Mouse (Mus musculus) heart, embryonic 15.5 days (tissue): ENCODE data around the gene Scly. TPM values are rescaled to one million over a fixed set of nuclear protein-coding genes. Genes with fewer than 3 reads are reported as not detected.

Experiments
- ATAC-seq: fragments of 200-750 bp; cut with Nextera tagmentation; replicated peaks from 2 replicates; pipeline ENCODE4 v1.8.0; 2017; ENCODE audit warnings: low read depth, moderate TSS enrichment; ENCODE audit not compliant: insufficient number of reproducible peaks, insufficient read depth, low FRiP score
- H3K27ac ChIP-seq: fragments of 300-500 bp; sonication (generic); 2 replicates; pipeline ENCODE4 v1.5.1; 2015; ENCODE audit warnings: mild to moderate bottlenecking, inconsistent platforms
- H3K27me3 ChIP-seq: fragments of 300-500 bp; sonication (generic); 2 replicates; pipeline ENCODE4 v1.6.1; 2015; ENCODE audit warnings: inconsistent platforms
- H3K36me3 ChIP-seq: fragments of 300-500 bp; sonication (generic); 2 replicates; pipeline ENCODE4 v1.6.1; 2015; ENCODE audit warnings: mild to moderate bottlenecking, inconsistent platforms
- H3K4me1 ChIP-seq: fragments of 300-500 bp; sonication (generic); replicated peaks from 2 replicates; pipeline ENCODE4 v1.6.1; 2015; ENCODE audit warnings: inconsistent platforms
- H3K4me2 ChIP-seq: fragments of 300-500 bp; sonication (generic); 2 replicates; pipeline ENCODE4 v1.6.1; 2015; ENCODE audit warnings: inconsistent platforms, mild to moderate bottlenecking, moderate library complexity
- H3K4me3 ChIP-seq: fragments of 300-500 bp; sonication (generic); 2 replicates; pipeline ENCODE4 v1.5.1; 2015; ENCODE audit warnings: mild to moderate bottlenecking, inconsistent platforms
- H3K9ac ChIP-seq: fragments of 300-500 bp; sonication (generic); 2 replicates; pipeline ENCODE4 v1.6.1; 2015; ENCODE audit warnings: mild to moderate bottlenecking, inconsistent platforms
- H3K9me3 ChIP-seq: fragments of 300-500 bp; sonication (generic); replicated peaks from 2 replicates; pipeline ENCODE4 v1.6.1; 2016; ENCODE audit warnings: inconsistent platforms
- whole genome bisulfite sequencing: fragments of 180-500 bp; shearing (Covaris S2); methylation state at CpG from one replicate; pipeline ENCODE4 v1.1.7; 2015; ENCODE audit warnings: mixed read lengths; 5-methylcytosine and 5-hydroxymethylcytosine counted together
- polyA plus RNA-seq: library from polyadenylated mRNA; unstranded; fragments of >200 nt; fragmentation: Nextera tagmentation; extraction: Ambion mirVana; gene quantifications from 2 replicates; pipeline ENCODE4 v1.2.1, GENCODE M21; 2015

Gene Scly
- polyA plus RNA-seq, 1 experiment from 2014 or later = 11.5 TPM

DNA sequence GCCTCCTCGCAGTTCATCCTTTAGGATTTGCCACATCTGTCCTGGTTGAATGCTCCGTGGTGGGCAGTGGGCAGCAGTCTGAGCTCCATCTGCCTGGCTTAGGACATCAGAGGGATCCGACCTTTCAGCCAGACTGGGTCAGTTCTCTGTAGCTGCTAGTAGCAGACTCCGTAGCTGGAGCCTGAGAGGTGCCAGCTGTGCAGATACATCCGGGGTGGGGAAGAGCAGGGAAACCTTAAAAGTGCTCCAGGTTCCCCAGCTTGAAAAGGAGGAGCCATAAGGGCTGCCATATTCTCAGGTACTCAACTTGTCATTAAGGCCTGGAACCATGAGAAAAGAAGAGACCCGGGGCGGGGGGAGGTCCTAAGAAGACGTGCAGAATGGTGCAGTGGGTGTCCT is 67.7 kb downstream of the Scly start:
- Histone ChIP-seq H3K4me2 (peak overlapping the region; percentile 97), H3K36me3 (peaks cover 21% of the 10 kb centered on the region), H3K4me1 (peaks cover 14% of the 10 kb centered on the region), H3K27me3 (no peaks in the 10 kb centered on the region), H3K4me3 (peak overlapping the region; percentile 54), H3K9ac (peak overlapping the region; percentile 61; the same call in 1 of the 2 replicates), H3K9me3 (peaks cover 4% of the 10 kb centered on the region; the same call in 1 of the 2 replicates), H3K27ac (no peak overlapping the region)
- WGBS = 26% methylated on average over 8 of the region's 8 CpGs
- ATAC-seq = no peak

DNA sequence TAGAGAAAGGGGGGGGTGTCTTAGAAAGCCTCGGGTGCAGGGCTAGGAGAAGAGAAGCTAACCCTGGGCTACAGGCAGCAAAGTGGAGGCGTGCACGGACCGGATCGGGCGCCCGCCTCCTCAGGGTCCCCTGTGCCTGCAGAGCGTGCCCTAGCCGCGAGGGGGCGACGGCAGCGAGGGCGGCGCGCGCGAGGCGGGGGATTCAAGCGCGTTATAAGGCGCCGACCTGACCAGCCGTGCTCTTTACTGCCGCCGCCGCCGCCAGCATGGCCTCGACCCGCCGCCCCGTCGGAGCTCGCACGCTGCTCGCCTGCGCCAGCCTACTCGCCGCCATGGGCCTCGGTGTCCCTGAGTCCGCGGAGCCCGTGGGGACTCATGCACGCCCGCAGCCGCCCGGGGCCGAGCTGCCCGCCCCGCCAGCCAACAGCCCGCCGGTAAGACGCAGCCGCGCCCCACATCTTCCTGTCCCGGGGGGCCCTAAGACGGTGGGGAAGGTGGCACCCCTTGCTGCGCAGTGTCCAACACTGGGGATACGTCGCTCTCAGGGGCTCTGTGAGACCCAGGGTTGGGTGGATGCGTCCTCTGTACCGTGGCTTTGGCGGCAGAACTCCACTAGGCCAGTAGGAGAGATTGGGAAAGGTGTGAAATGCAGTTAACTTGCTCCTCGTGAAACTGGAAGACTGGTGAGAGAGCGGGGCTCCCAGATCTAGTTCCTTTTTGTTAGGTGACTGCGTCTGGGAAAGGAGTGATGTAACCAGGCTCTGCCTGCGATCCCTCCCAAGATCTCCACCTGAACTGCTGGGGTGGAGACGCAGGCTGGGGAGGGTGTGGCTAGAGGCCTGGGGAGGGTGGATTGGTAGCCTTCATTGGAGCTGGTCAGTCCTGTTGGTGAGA is 68.3 kb downstream of the Scly start, which contains the start of gene Erfe:
Gene Erfe, plus strand, starts transcription at position 216 of the 894 bp plus-strand sequence.
- H3K4me2 ChIP-seq = peak within 1 kb of the TSS; percentile 97
- ATAC-seq = peak; percentile 24; the same call in 1 of the 2 replicates
- peaks cover 19% of the 10 kb centered on the region for H3K36me3 ChIP-seq
- H3K4me3 ChIP-seq = peak within 1 kb of the TSS; percentile 54
- H3K9me3 ChIP-seq = peaks cover 4% of the 10 kb centered on the region; the same call in 1 of the 2 replicates
- peak within 1 kb of the TSS; percentile 61 for H3K9ac ChIP-seq
- 2% methylated on average over 68 of the region's 68 CpGs for WGBS
- peaks cover 14% of the 10 kb centered on the region for H3K4me1 ChIP-seq
- H3K27me3 ChIP-seq = no peaks in the 10 kb centered on the region
- H3K27ac ChIP-seq = no peak within 1 kb of the TSS

DNA sequence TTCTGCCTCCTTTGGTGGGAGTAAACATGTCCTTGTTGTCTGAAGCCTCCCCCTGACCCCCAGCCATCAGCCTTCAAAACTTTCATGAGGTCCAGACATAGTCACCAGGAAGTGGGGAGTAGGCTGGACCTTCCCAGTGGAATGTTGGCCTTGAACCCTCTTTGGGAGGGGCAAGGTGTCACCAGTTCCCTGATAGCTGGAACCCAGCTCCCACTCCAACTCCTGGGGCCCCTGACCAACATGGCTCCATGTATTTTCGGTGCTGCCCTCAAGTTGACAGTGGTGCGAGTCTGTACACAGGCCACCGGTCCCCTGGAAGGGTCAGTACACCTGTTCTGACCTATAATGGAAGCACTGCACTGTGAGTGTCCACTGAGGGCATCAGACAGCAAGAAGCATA is 69.2 kb downstream of the Scly start:
- H3K4me3 ChIP-seq = no peak overlapping the region
- H3K9ac ChIP-seq = no peak overlapping the region
- WGBS = 93% methylated on average over 3 of the region's 3 CpGs
- H3K27ac ChIP-seq = no peak overlapping the region
- peaks cover 18% of the 10 kb centered on the region for H3K36me3 ChIP-seq
- no peak overlapping the region for H3K4me2 ChIP-seq
- no peak for ATAC-seq
- peaks cover 14% of the 10 kb centered on the region for H3K4me1 ChIP-seq
- H3K27me3 ChIP-seq = no peaks in the 10 kb centered on the region
- peaks cover 4% of the 10 kb centered on the region; the same call in 1 of the 2 replicates for H3K9me3 ChIP-seq

DNA sequence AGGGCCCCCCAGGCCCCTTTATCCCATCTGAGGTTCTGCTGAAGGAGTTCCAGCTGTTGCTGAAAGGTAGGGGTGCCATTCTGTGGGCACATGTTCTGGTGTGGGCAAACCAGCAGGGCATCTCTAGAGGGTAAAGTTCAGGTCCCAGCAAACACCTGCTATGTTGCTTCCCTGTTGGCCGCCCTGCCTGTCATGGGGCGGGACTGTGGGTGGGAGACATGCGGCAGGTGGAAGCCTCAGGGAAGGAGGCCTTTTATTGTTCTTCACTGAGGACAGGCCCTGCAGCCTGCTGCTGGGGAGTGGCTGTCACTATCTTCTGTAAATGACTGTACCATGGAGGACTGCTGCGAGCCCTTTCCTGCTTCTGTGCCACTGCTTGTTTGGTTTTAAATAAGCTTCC is 71.3 kb downstream of the Scly start:
- H3K4me3 ChIP-seq = no peak overlapping the region
- no peak overlapping the region for H3K9ac ChIP-seq
- ATAC-seq = no peak
- peaks cover 33% of the 10 kb centered on the region for H3K36me3 ChIP-seq
- H3K4me1 ChIP-seq = peaks cover 14% of the 10 kb centered on the region
- no peak overlapping the region for H3K27ac ChIP-seq
- H3K9me3 ChIP-seq = no peaks in the 10 kb centered on the region
- WGBS = 77% methylated on average over 4 of the region's 4 CpGs
- no peak overlapping the region for H3K4me2 ChIP-seq
- H3K27me3 ChIP-seq = no peaks in the 10 kb centered on the region

DNA sequence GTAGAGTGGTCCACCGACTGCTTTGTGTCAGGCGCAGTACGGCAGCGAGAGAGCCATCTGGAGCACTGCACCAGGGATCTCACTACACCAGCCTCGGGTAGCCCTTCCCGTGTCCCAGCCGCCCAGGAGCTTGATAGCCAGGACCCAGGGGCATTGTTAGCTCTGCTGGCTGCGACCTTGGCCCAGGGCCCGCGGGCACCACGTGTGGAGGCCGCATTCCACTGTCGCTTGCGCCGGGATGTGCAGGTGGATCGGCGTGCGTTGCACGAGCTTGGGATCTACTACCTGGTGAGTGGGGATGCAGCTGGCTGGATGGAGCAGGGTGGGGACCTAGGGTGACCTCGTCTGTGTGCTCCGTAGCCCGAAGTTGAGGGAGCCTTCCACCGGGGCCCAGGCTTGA is 71.9 kb downstream of the Scly start:
- no peak overlapping the region for H3K4me2 ChIP-seq
- no peak overlapping the region for H3K4me3 ChIP-seq
- no peaks in the 10 kb centered on the region for H3K9me3 ChIP-seq
- WGBS = 82% methylated on average over 23 of the region's 23 CpGs
- peaks cover 38% of the 10 kb centered on the region for H3K36me3 ChIP-seq
- peaks cover 14% of the 10 kb centered on the region for H3K4me1 ChIP-seq
- no peaks in the 10 kb centered on the region for H3K27me3 ChIP-seq
- H3K9ac ChIP-seq = no peak overlapping the region
- H3K27ac ChIP-seq = no peak overlapping the region
- no peak for ATAC-seq

Other genes starting within 250 kb of the Scly start
- gene Rbm44, start 153.2 kb upstream of the Scly start, polyA plus RNA-seq = 3.3 and 4.0 TPM in 2 replicates
- 46.1 and 50.6 TPM in 2 replicates for gene Ramp1, start 118.5 kb upstream of the Scly start, polyA plus RNA-seq
- 60.4 and 65.0 TPM in 2 replicates for gene Ube2f, start 48.0 kb upstream of the Scly start, polyA plus RNA-seq
- gene Espnl, start 23.7 kb downstream of the Scly start, polyA plus RNA-seq = 0.03 and 0.08 TPM in 2 replicates
- 47.7 and 50.5 TPM in 2 replicates for gene Klhl30, start 52.7 kb downstream of the Scly start, polyA plus RNA-seq
- gene Erfe, start 68.1 kb downstream of the Scly start, polyA plus RNA-seq = 0.78 and 1.5 TPM in 2 replicates
- gene Ilkap, start 100.5 kb downstream of the Scly start, polyA plus RNA-seq = 96.7 and 110 TPM in 2 replicates
- gene Hes6, start 115.7 kb downstream of the Scly start, polyA plus RNA-seq = 72.4 and 128 TPM in 2 replicates
- gene Per2, start 161.0 kb downstream of the Scly start, polyA plus RNA-seq = 4.5 and 5.0 TPM in 2 replicates
- gene Traf3ip1, start 196.3 kb downstream of the Scly start, polyA plus RNA-seq = 3.9 and 6.1 TPM in 2 replicates
- gene Asb1, start 242.2 kb downstream of the Scly start, polyA plus RNA-seq = 5.0 and 6.5 TPM in 2 replicates